Mouse (Mus musculus): ENCODE results near the gene Zfp827.

- no peak for TF ChIP-seq POLR2A (IDR thresholded peaks at IDR 0.05; ENCODE audit: low read depth, low read length)
- no peak for TF ChIP-seq CTCF (IDR thresholded peaks at IDR 0.05; ENCODE audit: extremely low read depth, insufficient read depth, insufficient read length, insufficient replicate concordance)
These were observed 53.1 kb downstream of the Zfp827 start for GRCm38 (mm10) chr8:79081333-79081732.
